Mouse (Mus musculus): ENCODE results near the gene Rnf220. TPM values are rescaled to one million over a fixed set of nuclear protein-coding genes. Genes with fewer than 3 reads are reported as not detected.

The Rnf220 gene
- total and polyA plus RNA-seq, 2 experiments = 13.3 to 31.0 TPM

DNA sequence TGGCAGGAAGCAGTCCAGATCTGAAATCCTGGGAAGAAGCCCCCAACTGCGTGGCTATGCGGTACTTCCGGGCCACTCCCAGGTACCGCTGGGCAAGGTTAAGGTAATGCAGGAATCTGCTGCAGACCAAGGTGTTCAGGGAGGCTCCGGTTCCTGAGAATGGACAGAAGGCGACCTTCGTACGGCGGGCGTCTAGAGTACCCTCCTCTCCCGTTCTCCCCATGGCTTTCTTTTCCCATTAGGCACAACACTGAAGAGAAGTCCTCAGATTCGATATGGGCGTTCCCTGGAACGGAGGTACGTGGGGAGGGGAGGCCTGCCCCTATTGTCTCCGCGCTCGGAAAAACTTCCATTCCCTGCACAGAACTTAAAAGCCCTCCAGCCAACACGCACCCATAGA lies 129.5 kb downstream of the Rnf220 start:
- Histone ChIP-seq H3K27ac (replicated peaks; ENCODE audit: insufficient read depth, low read depth, low read length) (no peak overlapping the region), H3K9ac (ENCODE audit: low read depth, low read length) (no peak overlapping the region), H3K27me3 (ENCODE audit: control insufficient read depth, insufficient read depth, low read length) (no peaks in the 10 kb centered on the region), H3K36me3 (ENCODE audit: control insufficient read depth, insufficient read depth, low read length) (no peaks in the 10 kb centered on the region), H3K4me3 (ENCODE audit: insufficient read depth, low read depth, low read length) (no peak overlapping the region), H3K79me2 (ENCODE audit: control insufficient read depth, insufficient read depth, low read length) (no peaks in the 10 kb centered on the region), H3K4me1 (ENCODE audit: control insufficient read depth, insufficient read depth, low read length) (no peaks in the 10 kb centered on the region)
- no peak for DNase-seq (ENCODE audit: extremely low read depth, low read depth, low spot score)
- TF ChIP-seq POLR2A (IDR thresholded peaks at IDR 0.05; ENCODE audit: extremely low read depth, insufficient read depth, low read length) = no peak
- no peak for TF ChIP-seq CTCF (IDR thresholded peaks at IDR 0.05; ENCODE audit: low read depth, low read length)
- 90% methylated on average over 19 of the region's 19 CpGs for WGBS

DNA sequence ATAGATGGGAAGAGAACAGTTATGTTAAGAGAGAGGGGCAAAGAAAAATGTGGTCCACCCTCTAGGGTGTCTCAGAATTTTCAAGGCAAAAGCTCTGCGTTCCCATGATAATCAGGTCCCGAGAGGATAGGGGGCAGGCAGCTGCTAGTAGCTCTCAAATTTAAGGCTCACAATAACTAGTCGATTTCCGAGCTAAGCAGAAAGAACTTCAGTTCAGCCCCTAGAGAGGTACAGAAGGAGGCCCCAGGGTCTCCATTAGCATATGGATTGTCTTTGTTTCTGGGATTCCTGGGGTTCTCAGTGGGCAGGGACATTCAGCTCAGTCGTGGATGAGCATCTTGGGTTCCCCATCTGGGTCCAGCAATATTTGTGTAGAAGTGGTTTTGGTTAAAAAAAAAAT lies 134.8 kb downstream of the Rnf220 start:
- H3K4me3 ChIP-seq (ENCODE audit: insufficient read depth, low read depth, low read length) = no peak overlapping the region
- WGBS = 57% methylated on average over 5 of the region's 5 CpGs
- no peaks in the 10 kb centered on the region for H3K79me2 ChIP-seq (ENCODE audit: control insufficient read depth, insufficient read depth, low read length)
- H3K36me3 ChIP-seq (ENCODE audit: control insufficient read depth, insufficient read depth, low read length) = no peaks in the 10 kb centered on the region
- no peak overlapping the region for H3K9ac ChIP-seq (ENCODE audit: low read depth, low read length)
- no peak for DNase-seq (ENCODE audit: extremely low read depth, low read depth, low spot score)
- no peaks in the 10 kb centered on the region for H3K27me3 ChIP-seq (ENCODE audit: control insufficient read depth, insufficient read depth, low read length)
- no peaks in the 10 kb centered on the region for H3K4me1 ChIP-seq (ENCODE audit: control insufficient read depth, insufficient read depth, low read length)
- TF ChIP-seq POLR2A (IDR thresholded peaks at IDR 0.05; ENCODE audit: extremely low read depth, insufficient read depth, low read length) (no peak), CTCF (IDR thresholded peaks at IDR 0.05; ENCODE audit: low read depth, low read length) (no peak)
- no peak overlapping the region for H3K27ac ChIP-seq (replicated peaks; ENCODE audit: insufficient read depth, low read depth, low read length)

DNA sequence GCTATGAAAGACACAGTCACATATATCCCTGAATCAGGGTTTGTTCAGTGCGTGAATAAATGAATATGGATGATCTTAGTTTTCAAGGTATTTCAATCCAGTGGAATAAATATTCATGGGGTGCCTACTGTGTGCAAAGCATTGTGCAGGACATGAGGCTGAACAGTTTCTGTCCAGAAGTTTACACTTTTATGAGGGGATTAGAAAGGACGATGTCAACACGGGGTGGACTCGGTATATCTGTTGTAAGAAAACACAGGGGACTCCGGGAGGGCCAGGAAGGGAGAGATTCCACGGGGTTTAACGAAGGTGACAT lies 135.3 kb downstream of the Rnf220 start:
- Histone ChIP-seq H3K4me1 (ENCODE audit: control insufficient read depth, insufficient read depth, low read length) (no peaks in the 10 kb centered on the region), H3K27me3 (ENCODE audit: control insufficient read depth, insufficient read depth, low read length) (no peaks in the 10 kb centered on the region), H3K9ac (ENCODE audit: low read depth, low read length) (no peak overlapping the region), H3K36me3 (ENCODE audit: control insufficient read depth, insufficient read depth, low read length) (no peaks in the 10 kb centered on the region), H3K27ac (replicated peaks; ENCODE audit: insufficient read depth, low read depth, low read length) (no peak overlapping the region), H3K79me2 (ENCODE audit: control insufficient read depth, insufficient read depth, low read length) (no peaks in the 10 kb centered on the region), H3K4me3 (ENCODE audit: insufficient read depth, low read depth, low read length) (no peak overlapping the region)
- TF ChIP-seq POLR2A (IDR thresholded peaks at IDR 0.05; ENCODE audit: extremely low read depth, insufficient read depth, low read length) (no peak), CTCF (IDR thresholded peaks at IDR 0.05; ENCODE audit: low read depth, low read length) (no peak)
- DNase-seq (ENCODE audit: extremely low read depth, low read depth, low spot score) = no peak
- 59% methylated on average over 7 of the region's 7 CpGs for WGBS

DNA sequence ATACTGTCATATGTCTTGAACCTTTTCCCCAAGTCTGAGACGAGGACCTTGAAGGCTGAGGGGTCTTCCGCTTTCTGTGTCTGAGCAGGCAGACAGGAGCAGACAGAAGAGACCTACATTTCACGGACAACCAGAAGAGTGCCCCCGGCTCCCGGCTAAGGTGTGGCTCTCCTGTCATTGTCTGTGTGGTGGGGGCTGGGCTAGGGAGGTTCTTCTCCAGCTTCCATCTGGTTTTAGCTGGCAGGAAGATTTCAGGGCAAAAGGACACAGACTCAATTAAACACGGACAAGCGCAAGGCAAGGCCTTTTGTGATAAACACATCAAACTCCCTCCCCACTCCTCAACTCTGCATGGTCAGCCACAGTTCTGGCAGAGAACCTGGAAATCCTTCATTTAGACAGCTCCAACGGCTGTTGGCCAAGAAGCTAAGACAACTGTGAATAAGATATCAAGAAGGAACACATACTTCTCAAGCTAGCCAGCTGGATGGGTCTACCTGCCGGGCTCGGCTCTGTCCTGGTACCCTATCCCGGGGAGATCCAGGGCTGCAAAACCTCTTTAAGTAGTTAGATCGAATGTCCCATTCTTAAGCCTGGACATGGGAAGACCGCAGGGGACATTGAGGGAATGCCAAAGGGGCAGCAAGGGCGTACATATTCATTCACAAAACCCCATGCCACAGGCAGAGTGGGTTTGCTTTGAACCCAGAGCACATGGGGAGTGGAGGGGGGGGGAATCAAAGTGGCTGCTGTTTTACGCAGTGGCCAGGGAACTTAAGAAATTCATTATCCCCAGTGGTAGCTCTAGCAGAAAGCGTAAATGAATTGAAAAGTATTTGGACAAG lies 135.9 kb downstream of the Rnf220 start:
- no peak overlapping the region for H3K27ac ChIP-seq (replicated peaks; ENCODE audit: insufficient read depth, low read depth, low read length)
- WGBS = 70% methylated on average over 16 of the region's 16 CpGs
- no peak for DNase-seq (ENCODE audit: extremely low read depth, low read depth, low spot score)
- H3K4me1 ChIP-seq (ENCODE audit: control insufficient read depth, insufficient read depth, low read length) = no peaks in the 10 kb centered on the region
- H3K27me3 ChIP-seq (ENCODE audit: control insufficient read depth, insufficient read depth, low read length) = no peaks in the 10 kb centered on the region
- no peak overlapping the region for H3K4me3 ChIP-seq (ENCODE audit: insufficient read depth, low read depth, low read length)
- no peak overlapping the region for H3K9ac ChIP-seq (ENCODE audit: low read depth, low read length)
- H3K36me3 ChIP-seq (ENCODE audit: control insufficient read depth, insufficient read depth, low read length) = no peaks in the 10 kb centered on the region
- H3K79me2 ChIP-seq (ENCODE audit: control insufficient read depth, insufficient read depth, low read length) = no peaks in the 10 kb centered on the region
- TF ChIP-seq POLR2A (IDR thresholded peaks at IDR 0.05; ENCODE audit: extremely low read depth, insufficient read depth, low read length) (no peak), CTCF (IDR thresholded peaks at IDR 0.05; ENCODE audit: low read depth, low read length) (no peak)

DNA sequence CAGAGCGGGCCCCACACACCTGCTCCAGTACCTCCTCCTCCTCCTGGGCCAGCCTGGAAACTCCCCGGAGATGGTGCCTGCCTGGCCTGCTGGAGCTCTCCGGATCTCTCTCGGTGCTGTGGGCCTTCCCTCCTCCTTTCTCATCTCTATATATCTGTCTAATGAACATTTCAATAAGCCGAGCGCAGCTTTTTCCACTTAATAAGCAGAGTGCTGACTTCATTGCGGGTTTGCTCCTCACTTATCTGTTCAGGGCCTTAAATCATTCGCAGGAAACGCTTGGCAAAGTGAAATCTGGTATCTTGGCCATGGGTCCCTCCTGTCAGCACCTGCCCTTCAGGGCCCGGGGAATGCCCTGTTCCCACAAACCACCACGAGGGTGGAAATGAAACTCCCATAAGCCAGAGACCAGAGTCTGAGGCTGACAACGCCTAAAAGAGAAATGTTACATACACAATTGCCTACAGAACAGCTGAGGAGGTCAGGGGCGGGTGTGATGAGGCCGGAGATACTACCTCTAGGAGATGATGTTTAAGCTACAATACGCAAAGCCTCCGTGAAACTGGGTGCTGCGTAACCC lies 137.0 kb downstream of the Rnf220 start:
- Histone ChIP-seq H3K4me1 (ENCODE audit: control insufficient read depth, insufficient read depth, low read length) (no peaks in the 10 kb centered on the region), H3K27me3 (ENCODE audit: control insufficient read depth, insufficient read depth, low read length) (no peaks in the 10 kb centered on the region), H3K36me3 (ENCODE audit: control insufficient read depth, insufficient read depth, low read length) (no peaks in the 10 kb centered on the region), H3K9ac (ENCODE audit: low read depth, low read length) (no peak overlapping the region), H3K27ac (replicated peaks; ENCODE audit: insufficient read depth, low read depth, low read length) (no peak overlapping the region), H3K4me3 (ENCODE audit: insufficient read depth, low read depth, low read length) (no peak overlapping the region), H3K79me2 (ENCODE audit: control insufficient read depth, insufficient read depth, low read length) (no peaks in the 10 kb centered on the region)
- DNase-seq (ENCODE audit: extremely low read depth, low read depth, low spot score) = no peak
- WGBS = 78% methylated on average over 17 of the region's 17 CpGs
- TF ChIP-seq CTCF (IDR thresholded peaks at IDR 0.05; ENCODE audit: low read depth, low read length) (no peak), POLR2A (IDR thresholded peaks at IDR 0.05; ENCODE audit: extremely low read depth, insufficient read depth, low read length) (no peak)

DNA sequence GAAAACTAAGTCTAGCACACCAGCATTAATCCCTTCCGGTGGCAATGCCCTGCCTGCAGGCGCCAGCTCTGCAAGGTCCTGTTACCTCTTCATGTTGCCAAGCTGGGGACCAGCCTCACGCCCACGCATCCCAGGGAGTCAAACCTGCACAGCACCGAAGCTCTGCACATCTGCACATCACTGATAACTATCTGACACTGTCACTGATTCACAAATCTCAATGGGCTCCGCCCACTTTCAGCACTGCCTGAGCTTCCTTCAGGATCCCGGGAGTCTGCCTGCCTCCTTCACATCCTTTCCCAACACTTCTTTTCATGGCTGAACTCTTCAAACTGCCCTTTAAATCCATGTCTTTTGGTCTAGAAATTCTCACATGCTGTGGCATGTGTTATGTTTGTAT lies 138.9 kb downstream of the Rnf220 start:
- Histone ChIP-seq H3K36me3 (ENCODE audit: control insufficient read depth, insufficient read depth, low read length) (no peaks in the 10 kb centered on the region), H3K27ac (replicated peaks; ENCODE audit: insufficient read depth, low read depth, low read length) (no peak overlapping the region), H3K27me3 (ENCODE audit: control insufficient read depth, insufficient read depth, low read length) (no peaks in the 10 kb centered on the region), H3K79me2 (ENCODE audit: control insufficient read depth, insufficient read depth, low read length) (no peaks in the 10 kb centered on the region), H3K4me3 (ENCODE audit: insufficient read depth, low read depth, low read length) (no peak overlapping the region), H3K4me1 (ENCODE audit: control insufficient read depth, insufficient read depth, low read length) (no peaks in the 10 kb centered on the region), H3K9ac (ENCODE audit: low read depth, low read length) (no peak overlapping the region)
- TF ChIP-seq CTCF (IDR thresholded peaks at IDR 0.05; ENCODE audit: low read depth, low read length) = no peak
- 66% methylated on average over 7 of the region's 7 CpGs for WGBS
- DNase-seq (ENCODE audit: extremely low read depth, low read depth, low spot score) = no peak

All from liver, adult 2 months (tissue).